26 mouse cellular contexts compared by ENCODE assay signal in the genomic region with DNA sequence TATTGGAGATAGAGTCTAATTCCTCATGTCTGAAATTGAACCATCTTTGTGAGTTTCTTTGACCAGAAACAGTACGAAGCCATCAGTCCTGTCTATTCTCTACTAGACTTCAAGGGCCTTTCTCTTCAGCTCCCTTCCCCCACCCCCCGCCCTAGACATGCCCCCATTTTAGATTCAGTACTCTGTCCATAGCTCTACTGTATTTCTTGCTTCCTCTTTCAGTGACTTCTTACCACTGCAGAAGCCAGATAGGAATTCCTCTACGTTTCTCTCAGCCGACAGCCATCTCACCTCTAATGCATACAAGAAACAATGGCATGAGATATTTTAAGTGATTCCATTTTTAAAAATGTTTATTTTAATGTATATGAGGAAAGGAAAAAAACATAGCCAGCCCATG. TPM values are rescaled to one million over a fixed set of nuclear protein-coding genes. Genes with fewer than 3 reads are reported as not detected.
DNase-seq lines count a peak whose midpoint lies in the region; ATAC-seq and TF ChIP-seq lines count a peak whose summit lies in the region.
"Had no signal": no experiment of that assay in that cellular context is flagged by ENCODE, and none has a peak within 500 bp of the region (broad histone marks: within the 10 kb centered on the region; RNA-seq: fewer than 3 reads in every experiment).

No protein-coding gene starts in this region.

- WGBS in forebrain, postnatal 0 days: 75% methylated on average over 4 of the region's 4 CpGs
- 77% methylated on average over 4 of the region's 4 CpGs for WGBS in forebrain, embryonic 14.5 days

- no peaks in the 10 kb centered on the region for H3K4me1 ChIP-seq in forebrain, postnatal 0 days (ENCODE audit: insufficient read depth)
- H3K4me1 ChIP-seq in forebrain, embryonic 14.5 days (ENCODE audit: control insufficient read depth, insufficient read depth, low read length): no peaks in the 10 kb centered on the region; the same call in 1 of the 2 replicates
- H3K4me1 ChIP-seq: forebrain, embryonic 10.5 days; forebrain, embryonic 13.5 days had no signal

- ATAC-seq in common myeloid progenitor, adult 5-6 weeks (replicated peaks; ENCODE audit: low read depth, poor library complexity, severe bottlenecking): peak; percentile 70
- ATAC-seq in megakaryocyte, adult 5-6 weeks (ENCODE audit: poor library complexity, severe bottlenecking): 0 out of 2 replicates have a peak, but pooled peaks have one; percentile 55
- no peak for ATAC-seq in forebrain, postnatal 0 days
- ATAC-seq in forebrain, embryonic 14.5 days: no peak
- ATAC-seq: forebrain, embryonic 13.5 days; hindbrain, postnatal 0 days; intestine, embryonic 16.5 days; Patski had no signal

- no peak overlapping the region for H3K4me2 ChIP-seq in forebrain, postnatal 0 days (ENCODE audit: low read depth)
- no peak overlapping the region for H3K4me2 ChIP-seq in forebrain, embryonic 14.5 days (ENCODE audit: low read length)
- H3K4me2 ChIP-seq: forebrain, embryonic 13.5 days; heart, embryonic 12.5 days; heart, embryonic 15.5 days; hindbrain, embryonic 14.5 days had no signal

- H3K36me3 ChIP-seq in splenic B cell, adult 2 months (ENCODE audit: control insufficient read depth, insufficient read depth, low read length, poor library complexity, severe bottlenecking): no peaks in the 10 kb centered on the region
- H3K36me3 ChIP-seq in forebrain, postnatal 0 days (ENCODE audit: insufficient read depth): no peaks in the 10 kb centered on the region
- H3K36me3 ChIP-seq in forebrain, embryonic 14.5 days (ENCODE audit: control insufficient read depth, insufficient read depth, low read length): no peaks in the 10 kb centered on the region
- H3K36me3 ChIP-seq: forebrain, embryonic 10.5 days; G1E; heart, embryonic 12.5 days; heart, embryonic 15.5 days had no signal

- no peaks in the 10 kb centered on the region for H3K27me3 ChIP-seq in splenic B cell, adult 2 months (ENCODE audit: control insufficient read depth, insufficient read depth, low read length, poor library complexity, severe bottlenecking)
- no peaks in the 10 kb centered on the region for H3K27me3 ChIP-seq in forebrain, postnatal 0 days (ENCODE audit: insufficient read depth, low read length)
- no peaks in the 10 kb centered on the region for H3K27me3 ChIP-seq in forebrain, embryonic 14.5 days (replicated peaks; ENCODE audit: control insufficient read depth, insufficient read depth, low read length)
- H3K27me3 ChIP-seq: forebrain, embryonic 13.5 days; heart, embryonic 12.5 days; heart, embryonic 15.5 days had no signal

- no peaks in the 10 kb centered on the region for H3K9me3 ChIP-seq in forebrain, postnatal 0 days (ENCODE audit: low read length)
- H3K9me3 ChIP-seq in forebrain, embryonic 14.5 days (replicated peaks; ENCODE audit: control insufficient read depth, low read length): no peaks in the 10 kb centered on the region
- H3K9me3 ChIP-seq: forebrain, embryonic 10.5 days; forebrain, embryonic 13.5 days; G1E; heart, embryonic 12.5 days; heart, embryonic 15.5 days had no signal

- TF ChIP-seq CTCF in forebrain, postnatal 0 days (IDR thresholded peaks at IDR 0.05; ENCODE audit: low read depth): no peak

- H3K4me3 ChIP-seq in forebrain, postnatal 0 days (ENCODE audit: low read depth, low read length): no peak overlapping the region
- no peak overlapping the region for H3K4me3 ChIP-seq in forebrain, embryonic 14.5 days (ENCODE audit: low read depth, low read length)
- H3K4me3 ChIP-seq: forebrain, embryonic 10.5 days; forebrain, embryonic 13.5 days; heart, embryonic 12.5 days; heart, embryonic 15.5 days had no signal

- DNase-seq in splenic B cell, adult 2 months (ENCODE audit: low read depth, low spot score): peak; percentile 26
- DNase-seq in forebrain, postnatal 0 days: no peak
- DNase-seq in frontal cortex, postnatal 25 days (ENCODE audit: low spot score in 2 of 2): no peak
- no peak for DNase-seq in forebrain, embryonic 14.5 days (ENCODE audit: low spot score)
- DNase-seq: adrenal gland, postnatal 10 days; adrenal gland, postnatal 36 days; cerebellum, adult 11 months; cerebellum, adult 2 months; cerebellum, adult 9-11 months; cerebellum, postnatal 25 days; embryo, embryonic 11 days; gastrocnemius, postnatal 14 days; heart, adult 18-20 months; heart, postnatal 10 days; heart, postnatal 36 days had no signal

- H3K9ac ChIP-seq in forebrain, postnatal 0 days: no peak overlapping the region
- H3K9ac ChIP-seq in forebrain, embryonic 14.5 days (ENCODE audit: low read length): no peak overlapping the region
- H3K9ac ChIP-seq: forebrain, embryonic 13.5 days; heart, embryonic 12.5 days; heart, embryonic 15.5 days; hindbrain, embryonic 14.5 days had no signal

- no peak overlapping the region for H3K27ac ChIP-seq in forebrain, postnatal 0 days (ENCODE audit: low read depth, low read length)
- H3K27ac ChIP-seq in forebrain, embryonic 14.5 days (ENCODE audit: low read depth, low read length): no peak overlapping the region
- H3K27ac ChIP-seq: forebrain, embryonic 10.5 days; forebrain, embryonic 13.5 days; heart, embryonic 15.5 days; hindbrain, embryonic 14.5 days; hindbrain, postnatal 0 days had no signal

RNA-seq across cellular contexts. Expression of gene Ndnf, which starts 10.1 kb away (rescaled TPM):
- not detected in 2 replicates for total RNA-seq in common myeloid progenitor, adult 5-6 weeks (2017)
- 0.40 and 0.80 TPM in 2 replicates for total RNA-seq in megakaryocyte, adult 5-6 weeks (2015)
- total RNA-seq in megakaryocyte, adult 5-6 weeks (2017): 0.18 and 2.0 TPM in 2 replicates
- total RNA-seq in forebrain, postnatal 0 days (2014; rRNA removed): 15.8 and 24.2 TPM in 2 replicates
- 5.5 and 6.1 TPM in 2 replicates for polyA plus RNA-seq in forebrain, postnatal 0 days (2015; fragmentation: Nextera tagmentation; extraction: Ambion mirVana)
- polyA plus RNA-seq in forebrain, embryonic 14.5 days (2014; fragmentation: Nextera tagmentation; extraction: Ambion mirVana): 4.5 and 6.7 TPM in 2 replicates
- polyA plus RNA-seq: G1E, Patski had no signal

Comparison
In these comparisons a context has a peak if more than half of its experiments do, and no peak if none do; other contexts are left out.
1. ATAC-seq: peak in common myeloid progenitor, adult 5-6 weeks (single experiment) and megakaryocyte, adult 5-6 weeks (single experiment); none in forebrain, postnatal 0 days (single experiment) and forebrain, embryonic 14.5 days (single experiment).